Mouse (Mus musculus) CD8-positive naive resting alpha-beta T cell, adult 57 days (primary cell): ENCODE results near the gene Dnajb3. TPM values are rescaled to one million over a fixed set of nuclear protein-coding genes. Genes with fewer than 3 reads are reported as not detected.

ENCODE experiments used
- total RNA-seq: library from RNA; stranded (reverse); gene quantifications from one replicate; pipeline ENCODE4 v1.2.4, GENCODE M21; 2023

Gene Dnajb3
- 1.0 TPM for total RNA-seq

DNA sequence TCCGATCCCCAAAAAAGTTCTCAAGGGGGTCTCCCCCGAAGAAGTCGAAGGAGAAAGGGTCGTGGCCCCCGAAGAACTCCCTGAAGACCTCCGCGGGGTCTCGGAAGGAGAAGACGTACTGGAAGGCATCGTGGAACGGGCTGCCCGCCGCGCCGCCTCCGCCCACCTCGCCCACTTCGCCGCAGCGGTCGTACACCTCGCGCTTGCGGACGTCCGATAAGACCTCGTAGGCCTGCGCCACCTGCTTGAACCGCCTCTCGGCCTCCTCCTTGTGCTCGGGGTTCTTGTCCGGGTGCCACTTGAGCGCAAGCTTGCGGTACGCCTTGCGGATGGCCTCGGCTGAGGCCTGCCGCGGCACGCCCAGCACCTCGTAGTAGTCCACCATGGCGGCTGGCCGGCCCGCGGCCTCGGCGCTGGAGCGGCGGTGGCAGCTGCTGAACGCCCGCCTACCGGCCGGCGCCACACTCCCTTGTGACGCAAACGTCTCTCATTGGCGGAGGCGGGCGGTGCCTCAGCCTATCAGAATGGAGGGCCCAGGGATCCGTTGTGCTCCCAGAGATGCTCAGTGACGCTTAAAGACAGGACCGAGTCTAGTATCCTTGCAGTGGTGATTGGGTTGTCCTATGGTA lies at the start of gene Dnajb3:
Dnajb3 (minus strand) TSS at position 489 of the 629 bp plus-strand sequence.

DNA sequence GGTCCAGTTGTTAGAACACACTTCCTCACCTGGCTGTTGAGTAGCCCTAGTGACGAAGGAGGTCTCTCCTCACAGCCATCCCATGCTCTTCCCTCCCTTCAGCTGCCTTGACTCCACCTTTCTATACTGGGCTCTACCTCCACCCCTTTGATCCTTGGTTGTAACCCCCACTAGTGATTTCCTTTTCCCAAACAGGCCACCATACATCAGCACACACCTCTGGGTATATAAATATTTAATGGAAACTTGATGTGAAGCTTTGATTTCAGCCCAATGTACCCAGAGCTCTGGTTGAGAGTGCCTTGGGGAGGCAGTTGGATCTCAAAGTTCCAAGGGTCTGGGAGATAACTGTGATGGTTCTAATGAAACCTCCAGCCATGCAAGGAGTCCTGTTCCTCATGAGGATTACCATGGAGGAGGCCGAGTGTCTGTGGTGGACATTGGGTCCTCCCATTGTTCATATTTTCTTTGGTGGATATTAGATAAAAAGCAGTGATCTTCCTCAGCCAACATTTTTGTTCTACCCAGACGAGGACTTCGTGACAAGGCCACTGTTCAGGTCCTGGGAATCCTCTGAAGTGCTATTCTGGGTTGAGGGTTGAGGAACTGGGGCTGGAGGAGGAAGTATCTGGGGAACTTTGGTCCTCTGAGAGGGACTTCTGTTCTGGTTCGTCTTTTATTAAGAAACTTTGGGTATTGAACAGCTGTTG lies 21.2 kb upstream of the Dnajb3 start, which contains the start of gene Mroh2a:
Mroh2a (plus strand) TSS at position 317 of the 710 bp plus-strand sequence.

DNA sequence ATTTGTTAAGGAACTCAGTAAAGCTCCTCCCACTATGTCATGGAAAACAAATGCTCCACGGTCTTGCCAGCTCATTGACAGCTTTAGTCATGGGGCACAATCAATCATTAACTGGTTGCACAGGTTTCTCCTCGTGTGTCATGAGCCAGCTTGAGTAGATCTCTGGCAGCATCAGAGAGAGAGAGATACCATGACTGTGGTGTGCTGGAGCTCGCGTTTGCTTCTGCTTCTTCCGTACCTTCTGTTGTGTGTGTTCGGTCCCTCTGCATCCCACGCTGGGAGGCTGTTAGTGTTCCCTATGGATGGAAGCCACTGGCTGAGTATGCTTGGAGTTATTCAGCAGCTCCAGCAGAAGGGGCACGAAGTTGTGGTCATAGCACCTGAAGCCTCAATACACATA lies 6.2 kb upstream of the Dnajb3 start, which contains the start of gene Ugt1a1:
Ugt1a1 (plus strand) TSS at position 148 of the 400 bp plus-strand sequence.

GRCm38 (mm10) chr1:88200456-88200855 lies 5.1 kb downstream of the Dnajb3 start, which contains the start of gene Ugt1a2:
Ugt1a2 (plus strand) TSS chr1:88200601.

GRCm38 (mm10) chr1:88165711-88166110 lies 39.9 kb downstream of the Dnajb3 start, which contains the start of gene Ugt1a5:
Ugt1a5 (plus strand) TSS chr1:88166012.

Other genes starting within 250 kb of the Dnajb3 start
- 19.4 TPM for gene Usp40, start 197.2 kb downstream of the Dnajb3 start, total RNA-seq
- not detected for gene Ugt1a10, start 150.4 kb downstream of the Dnajb3 start, total RNA-seq
- gene Ugt1a9, start 135.0 kb downstream of the Dnajb3 start, total RNA-seq = not detected
- gene Ugt1a8, start 118.0 kb downstream of the Dnajb3 start, total RNA-seq = not detected
- gene Ugt1a7c, start 110.7 kb downstream of the Dnajb3 start, total RNA-seq = 0.34 TPM
- gene Ugt1a6b, start 102.5 kb downstream of the Dnajb3 start, total RNA-seq = not detected
- gene Ugt1a6a, start 71.0 kb downstream of the Dnajb3 start, total RNA-seq = 1.2 TPM
- gene Ugt1a5, start 39.8 kb downstream of the Dnajb3 start, total RNA-seq = not detected
- gene Ugt1a2, start 5.2 kb downstream of the Dnajb3 start, total RNA-seq = not detected
- gene Ugt1a1, start 6.2 kb upstream of the Dnajb3 start, total RNA-seq = not detected
- gene Mroh2a, start 21.2 kb upstream of the Dnajb3 start, total RNA-seq = not detected
- 111 TPM for gene Hjurp, start 71.9 kb upstream of the Dnajb3 start, total RNA-seq
- gene Trpm8, start 71.9 kb upstream of the Dnajb3 start, total RNA-seq = not detected
- not detected for gene Spp2, start 201.2 kb upstream of the Dnajb3 start, total RNA-seq